Mouse (Mus musculus) embryonic facial prominence, embryonic 10.5 days (tissue): ENCODE measurements around the gene Plod1. TPM values are rescaled to one million over a fixed set of nuclear protein-coding genes. Genes with fewer than 3 reads are reported as not detected.
A peak's percentile ranks its signal among the peaks of the same experiment; 100 is the strongest.

ENCODE experiments used
- DNase-seq: peaks from one replicate; pipeline ENCODE4 v3.0.0-alpha.2; 2017; ENCODE audit warnings: low spot score
- H3K27ac ChIP-seq: fragments of 300-500 bp; sonication (generic); replicated peaks from 2 replicates; pipeline ENCODE4 v1.5.1; 2016; ENCODE audit warnings: mild to moderate bottlenecking
- H3K27me3 ChIP-seq: fragments of 300-500 bp; sonication (generic); replicated peaks from 2 replicates; pipeline ENCODE4 v1.6.1; 2016; ENCODE audit warnings: low read depth, mild to moderate bottlenecking; ENCODE audit not compliant: poor library complexity, severe bottlenecking
- H3K36me3 ChIP-seq: fragments of 300-500 bp; sonication (generic); replicated peaks from 2 replicates; pipeline ENCODE4 v1.6.1; 2016; ENCODE audit warnings: mild to moderate bottlenecking, moderate library complexity
- H3K4me1 ChIP-seq: fragments of 300-500 bp; sonication (generic); 2 replicates; pipeline ENCODE4 v1.6.1; 2016
- H3K4me3 ChIP-seq: fragments of 300-500 bp; sonication (generic); 2 replicates; pipeline ENCODE4 v1.5.1; 2016; ENCODE audit warnings: mild to moderate bottlenecking, moderate library complexity
- H3K9me3 ChIP-seq: fragments of 300-500 bp; sonication (generic); 2 replicates; pipeline ENCODE4 v1.6.1; 2016; ENCODE audit warnings: mild to moderate bottlenecking
- WGBS: fragments of 180-500 bp; shearing (Covaris S2); methylation state at CpG from one replicate; pipeline ENCODE4 v1.1.7; 2016; 5-methylcytosine and 5-hydroxymethylcytosine counted together
- polyA plus RNA-seq: library from polyadenylated mRNA; unstranded; fragments of >200 nt; fragmentation: Nextera tagmentation; extraction: Ambion mirVana; gene quantifications from 2 replicates; pipeline ENCODE4 v1.2.1, GENCODE M21; 2016

The Plod1 gene
- polyA plus RNA-seq, 1 experiment from 2014 or later: 30.9 TPM

DNA sequence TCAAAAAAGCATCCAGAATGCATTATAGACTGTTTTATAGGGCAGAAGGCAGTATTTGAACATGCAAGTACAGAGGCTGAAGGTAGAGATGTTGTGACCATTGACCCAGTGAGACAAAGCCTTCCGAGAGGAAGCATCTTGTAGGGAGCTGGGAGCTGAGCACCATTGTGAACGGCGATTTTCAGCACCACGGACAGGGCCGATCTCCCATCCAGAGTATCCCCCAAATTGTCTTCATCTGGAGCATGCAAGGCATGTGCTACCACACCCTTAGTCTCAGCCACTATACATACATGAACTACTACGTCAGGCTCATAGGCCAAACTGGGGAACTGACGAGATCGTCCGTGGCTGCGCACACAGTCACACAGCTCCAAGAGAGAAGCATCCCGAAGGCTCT is 20.6 kb upstream of the Plod1 start:
- Histone ChIP-seq H3K27ac (no peak overlapping the region), H3K4me1 (no peaks in the 10 kb centered on the region), H3K27me3 (no peaks in the 10 kb centered on the region), H3K4me3 (no peak overlapping the region), H3K9me3 (no peaks in the 10 kb centered on the region), H3K36me3 (no peaks in the 10 kb centered on the region)
- 43% methylated on average over 11 of the region's 11 CpGs for WGBS
- DNase-seq: peak; percentile 75

DNA sequence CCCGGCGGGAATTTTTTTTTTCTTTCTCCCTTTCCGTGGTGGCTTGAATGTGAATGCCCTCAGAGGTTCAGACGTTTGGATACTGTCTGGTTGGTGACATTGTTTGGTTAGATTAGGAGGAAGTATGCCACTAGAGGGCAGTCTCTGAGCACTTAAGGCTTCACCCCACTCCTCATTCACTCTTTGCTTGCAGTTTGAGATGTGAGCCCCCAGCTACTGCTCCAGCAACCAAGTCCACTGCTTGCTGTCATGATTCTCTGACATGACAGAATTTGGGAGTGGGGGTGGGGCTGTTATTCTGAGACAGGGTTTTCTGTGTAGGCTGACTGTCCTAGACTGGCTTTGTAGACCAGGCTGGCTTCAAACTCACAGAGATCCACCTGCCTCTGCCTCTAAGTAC is 17.0 kb upstream of the Plod1 start:
- Histone ChIP-seq H3K36me3 (peaks cover 3% of the 10 kb centered on the region), H3K9me3 (no peaks in the 10 kb centered on the region), H3K27ac (no peak overlapping the region), H3K27me3 (no peaks in the 10 kb centered on the region), H3K4me3 (no peak overlapping the region), H3K4me1 (no peaks in the 10 kb centered on the region)
- WGBS: 11% methylated on average over 4 of the region's 4 CpGs
- no peak for DNase-seq

DNA sequence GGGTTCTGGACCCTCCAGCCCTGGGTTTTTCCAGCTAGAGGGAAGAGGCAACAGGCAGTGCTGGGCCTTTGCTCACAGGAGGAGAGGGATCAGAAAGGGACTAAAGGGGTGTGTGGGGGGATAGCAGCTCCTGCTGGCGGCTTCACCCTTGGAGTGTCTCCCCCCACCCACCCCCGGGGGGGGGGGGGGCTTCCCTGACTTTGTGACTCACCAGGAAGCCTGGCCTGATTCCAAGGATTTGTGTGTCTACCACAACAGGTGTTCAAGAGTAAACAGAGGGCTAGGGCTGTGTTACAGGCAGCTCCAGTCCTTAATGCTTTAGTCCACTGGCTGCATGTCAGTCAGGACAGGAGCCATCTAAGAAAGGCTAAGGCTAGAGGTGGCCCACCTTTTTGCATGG is 10.9 kb upstream of the Plod1 start:
- no peak overlapping the region for H3K4me3 ChIP-seq
- DNase-seq: no peak
- no peaks in the 10 kb centered on the region for H3K27me3 ChIP-seq
- H3K4me1 ChIP-seq: peaks cover 9% of the 10 kb centered on the region
- H3K36me3 ChIP-seq: peaks cover 60% of the 10 kb centered on the region
- H3K27ac ChIP-seq: no peak overlapping the region
- WGBS: 76% methylated on average over 2 of the region's 2 CpGs
- H3K9me3 ChIP-seq: no peaks in the 10 kb centered on the region

DNA sequence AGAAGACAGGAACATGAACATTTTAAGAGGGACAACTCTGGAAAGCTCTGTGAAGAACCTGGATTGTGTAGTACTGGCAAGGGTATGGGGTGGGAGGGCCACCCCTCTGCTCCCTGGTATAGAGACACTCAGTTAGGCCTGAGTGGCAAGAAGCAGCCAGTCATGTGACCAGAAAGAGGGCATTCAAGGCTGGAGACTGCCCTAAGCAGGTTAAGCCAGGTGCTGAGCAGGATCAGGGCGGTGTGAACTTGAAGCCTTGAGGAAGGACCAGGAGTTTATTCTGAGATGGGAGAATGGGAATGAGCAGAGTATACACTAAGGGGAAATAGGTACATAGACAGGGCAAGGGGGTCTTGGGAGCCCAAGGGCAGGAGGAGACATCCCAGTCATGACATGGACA is 6.4 kb upstream of the Plod1 start:
- Histone ChIP-seq H3K4me1 (peaks cover 45% of the 10 kb centered on the region), H3K4me3 (no peak overlapping the region; the same call in 1 of the 2 replicates), H3K27ac (no peak overlapping the region), H3K27me3 (no peaks in the 10 kb centered on the region; the same call in 1 of the 2 replicates), H3K36me3 (peaks cover 53% of the 10 kb centered on the region), H3K9me3 (no peaks in the 10 kb centered on the region)
- DNase-seq: no peak
- WGBS: 93% methylated on average over 1 of the region's 1 CpGs

DNA sequence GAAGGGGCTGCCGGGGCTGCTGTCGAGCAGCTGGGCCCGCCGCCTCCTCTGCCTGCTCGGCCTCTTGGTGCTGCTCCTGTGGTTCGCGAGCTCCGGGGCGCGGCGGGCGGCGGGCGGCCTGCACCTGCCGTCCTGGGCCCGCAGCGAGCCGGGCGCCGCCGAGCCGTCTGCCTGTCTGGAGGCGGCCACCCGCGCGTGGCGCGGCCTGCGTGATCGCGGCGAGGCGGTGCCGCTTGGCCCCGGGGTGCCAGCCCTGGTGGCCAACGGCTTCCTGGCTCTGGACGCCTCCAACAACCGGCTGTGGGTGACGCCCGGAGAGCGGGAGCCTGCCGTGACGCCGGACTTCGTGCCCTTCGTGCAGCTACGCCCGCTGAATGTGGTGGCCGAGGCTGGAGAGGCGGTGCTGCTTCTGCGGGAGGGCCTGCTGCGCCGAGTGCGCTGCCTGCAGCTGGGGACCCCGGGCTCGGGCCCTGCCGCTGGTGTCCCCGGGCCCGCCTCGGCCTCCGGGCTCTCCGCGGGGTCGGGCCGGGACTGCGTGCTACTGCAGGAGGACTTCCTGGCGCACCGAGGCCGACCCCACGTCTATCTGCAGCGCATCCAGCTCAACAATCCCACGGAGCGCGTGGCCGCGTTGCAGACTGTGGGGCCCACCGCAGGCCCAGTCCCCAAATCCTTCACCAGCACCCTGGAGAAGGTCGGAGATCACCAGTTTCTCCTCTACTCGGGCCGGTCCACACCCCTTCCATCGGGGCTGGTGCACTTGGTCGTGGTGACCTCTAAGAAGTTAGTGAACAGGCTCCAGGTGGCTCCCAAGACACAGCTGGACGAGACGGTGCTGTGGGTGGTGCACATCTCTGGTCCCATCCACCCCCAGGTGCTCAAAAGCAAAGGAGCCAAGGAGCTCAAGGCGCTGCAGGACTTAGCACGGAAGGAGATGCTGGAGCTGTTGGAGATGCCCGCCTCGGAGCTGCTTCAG is 4.8 kb upstream of the Plod1 start:
- H3K27ac ChIP-seq: peak overlapping the region; percentile 81
- 8% methylated on average over 88 of the region's 88 CpGs for WGBS
- peaks cover 36% of the 10 kb centered on the region for H3K36me3 ChIP-seq
- peaks cover 56% of the 10 kb centered on the region for H3K4me1 ChIP-seq
- H3K27me3 ChIP-seq: no peaks in the 10 kb centered on the region; the same call in 1 of the 2 replicates
- no peaks in the 10 kb centered on the region for H3K9me3 ChIP-seq
- H3K4me3 ChIP-seq: peak overlapping the region; percentile 98
- DNase-seq: peak; percentile 38

DNA sequence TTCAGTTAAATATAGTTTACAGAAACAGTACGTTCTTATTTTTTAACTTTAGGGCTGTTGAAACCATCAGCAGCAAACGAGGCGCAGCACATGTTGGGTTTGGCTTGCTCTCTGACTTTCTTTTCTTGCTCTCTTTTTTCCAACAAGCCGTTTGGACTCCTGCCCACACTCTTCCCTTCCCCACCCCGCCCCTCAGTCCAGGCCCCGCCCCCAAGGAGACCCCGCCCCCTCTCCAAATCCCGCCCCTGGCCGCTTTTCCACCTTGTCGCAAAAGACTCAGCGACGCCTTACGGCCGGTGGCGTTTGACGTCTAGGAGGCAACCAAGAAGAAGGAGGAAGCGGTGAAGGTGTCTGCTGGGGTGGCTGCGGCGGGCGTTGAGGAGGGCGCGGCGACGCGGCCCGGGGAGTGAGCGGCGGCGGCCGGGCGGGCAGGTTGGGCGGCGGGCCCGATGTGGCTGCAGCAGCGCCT is 4.0 kb upstream of the Plod1 start, which contains the start of gene 2510039O18Rik:
TSS of gene 2510039O18Rik (plus strand) at position 320 of the 469 bp plus-strand sequence.
- H3K27me3 ChIP-seq: no peaks in the 10 kb centered on the region; the same call in 1 of the 2 replicates
- peak within 1 kb of the TSS; percentile 98 for H3K4me3 ChIP-seq
- 2% methylated on average over 35 of the region's 35 CpGs for WGBS
- H3K27ac ChIP-seq: peak within 1 kb of the TSS; percentile 81
- peaks cover 61% of the 10 kb centered on the region for H3K4me1 ChIP-seq
- peaks cover 29% of the 10 kb centered on the region for H3K36me3 ChIP-seq
- H3K9me3 ChIP-seq: no peaks in the 10 kb centered on the region
- DNase-seq: peak; percentile 94

DNA sequence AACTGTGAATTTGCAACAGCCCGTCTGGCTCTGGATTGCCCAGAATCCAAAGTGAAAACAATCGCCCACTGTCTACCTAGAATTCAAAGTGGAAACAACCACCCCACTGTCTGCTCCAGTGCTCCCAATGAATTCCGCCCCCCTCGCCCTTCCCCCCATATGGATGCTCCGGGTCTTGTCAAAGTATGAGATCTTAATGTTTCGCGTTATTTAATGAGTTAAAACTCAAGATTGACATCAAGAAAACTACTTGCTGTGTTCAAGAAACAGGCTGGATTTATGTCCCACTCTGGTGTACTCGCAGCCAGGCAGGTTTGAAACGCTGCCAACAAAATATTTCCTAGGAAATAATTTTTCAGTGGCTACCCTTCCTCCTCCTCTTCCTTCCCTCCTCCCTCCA is 3.5 kb upstream of the Plod1 start:
- 44% methylated on average over 9 of the region's 9 CpGs for WGBS
- peak overlapping the region; percentile 78 for H3K27ac ChIP-seq
- peaks cover 24% of the 10 kb centered on the region for H3K36me3 ChIP-seq
- no peaks in the 10 kb centered on the region; the same call in 1 of the 2 replicates for H3K27me3 ChIP-seq
- peaks cover 66% of the 10 kb centered on the region for H3K4me1 ChIP-seq
- H3K9me3 ChIP-seq: no peaks in the 10 kb centered on the region
- peak overlapping the region; percentile 98 for H3K4me3 ChIP-seq
- DNase-seq: peak; percentile 36

DNA sequence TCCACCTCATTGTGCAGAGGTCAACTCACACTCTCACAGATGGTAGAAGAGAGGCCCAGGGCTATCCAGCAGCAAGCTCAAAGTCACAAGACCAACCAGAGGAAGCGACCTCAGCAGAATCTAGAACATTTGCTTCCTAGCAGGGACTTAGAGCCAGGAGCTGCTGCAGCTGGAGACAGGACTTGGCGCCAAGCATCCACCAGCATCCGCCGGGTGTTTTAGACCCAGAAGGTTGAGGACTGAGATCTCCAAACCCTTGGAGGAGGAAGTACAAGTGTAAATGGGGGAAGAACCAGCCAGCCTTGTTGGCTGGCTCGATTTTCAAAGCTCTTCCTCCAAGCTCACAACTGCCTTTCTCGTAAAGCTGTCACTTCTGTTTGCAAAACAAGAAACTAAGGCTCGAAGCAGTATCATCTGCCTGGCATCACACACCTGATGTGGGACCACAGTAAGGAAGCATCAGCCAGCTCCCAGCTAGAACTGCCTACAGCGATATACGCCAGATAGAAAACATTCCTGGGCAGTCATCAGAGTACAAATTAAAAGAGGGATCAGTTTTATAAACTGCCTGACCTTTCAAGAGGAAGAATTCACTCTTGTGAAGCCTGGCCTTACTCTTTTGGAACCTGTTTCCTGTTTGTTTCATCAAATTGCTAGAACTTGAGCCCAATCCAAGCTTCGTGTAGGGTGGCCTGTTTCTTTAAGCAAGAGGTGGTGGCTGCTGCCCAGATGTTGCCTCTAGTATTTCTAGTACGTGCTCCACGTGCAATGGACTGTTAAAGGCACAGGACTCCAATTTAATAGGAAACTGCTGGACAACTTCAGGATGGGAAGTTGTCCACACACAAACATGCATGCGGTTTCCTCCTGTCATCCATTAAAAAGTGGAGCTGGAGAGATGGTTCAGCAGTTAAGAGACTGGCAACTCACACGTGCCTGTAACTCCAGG is 1.9 kb upstream of the Plod1 start:
- peaks cover 82% of the 10 kb centered on the region for H3K4me1 ChIP-seq
- DNase-seq: peak; percentile 34
- peak overlapping the region; percentile 30 for H3K27ac ChIP-seq
- peaks cover 7% of the 10 kb centered on the region for H3K36me3 ChIP-seq
- H3K9me3 ChIP-seq: no peaks in the 10 kb centered on the region
- H3K27me3 ChIP-seq: no peaks in the 10 kb centered on the region; the same call in 1 of the 2 replicates
- no peak overlapping the region for H3K4me3 ChIP-seq
- WGBS: 65% methylated on average over 14 of the region's 14 CpGs

DNA sequence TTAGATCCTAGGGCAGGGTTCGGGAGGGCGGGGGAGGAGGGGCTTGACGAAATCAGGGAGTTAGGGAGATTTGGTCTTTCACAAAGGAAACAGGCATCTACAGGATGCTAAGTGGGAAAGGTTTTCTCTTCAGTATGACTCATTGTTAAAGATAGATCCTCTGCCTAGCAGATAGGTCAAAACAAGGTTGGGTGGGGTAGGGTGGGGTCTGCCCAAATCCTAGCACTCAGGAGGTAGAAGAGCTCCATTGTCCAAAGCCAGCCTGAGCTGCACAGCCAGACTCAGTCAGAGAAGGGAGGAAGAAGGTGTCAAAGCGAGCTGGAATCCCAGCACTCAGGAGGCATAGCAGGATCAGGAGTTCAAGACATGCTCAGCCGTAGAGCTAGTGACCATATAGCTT is 919 bp upstream of the Plod1 start:
- Histone ChIP-seq H3K9me3 (no peaks in the 10 kb centered on the region), H3K27me3 (no peaks in the 10 kb centered on the region; the same call in 1 of the 2 replicates), H3K4me1 (peaks cover 82% of the 10 kb centered on the region), H3K36me3 (no peaks in the 10 kb centered on the region), H3K4me3 (peak overlapping the region; percentile 83; the same call in 1 of the 2 replicates), H3K27ac (no peak overlapping the region)
- 58% methylated on average over 5 of the region's 5 CpGs for WGBS
- no peak for DNase-seq

DNA sequence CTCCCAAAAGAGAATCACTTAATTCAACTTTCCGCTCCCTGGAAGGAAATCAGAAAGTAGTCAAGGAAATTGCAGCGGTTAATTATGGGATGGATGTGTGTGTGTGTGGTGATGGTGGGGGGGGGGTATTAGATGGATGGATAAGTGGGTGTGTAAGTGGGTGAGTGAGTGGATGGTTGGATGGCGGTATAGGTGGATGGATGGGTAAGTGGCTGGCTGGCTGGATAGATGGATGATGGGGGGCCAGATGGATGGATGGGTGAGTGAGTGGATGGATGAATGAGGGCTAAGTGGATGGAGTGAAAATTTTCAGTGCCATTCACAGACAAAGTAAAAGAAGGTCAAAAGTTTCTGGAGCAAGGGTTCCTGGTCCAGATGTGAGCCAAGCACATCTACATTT is 454 bp upstream of the Plod1 start:
- peak overlapping the region; percentile 89; the same call in 1 of the 2 replicates for H3K27ac ChIP-seq
- peak overlapping the region; percentile 83 for H3K4me3 ChIP-seq
- no peak for DNase-seq
- H3K36me3 ChIP-seq: 0 out of 2 replicates have a peak, but pooled peaks cover 4% of the 10 kb centered on the region
- H3K27me3 ChIP-seq: no peaks in the 10 kb centered on the region; the same call in 1 of the 2 replicates
- 46% methylated on average over 3 of the region's 3 CpGs for WGBS
- H3K4me1 ChIP-seq: peaks cover 78% of the 10 kb centered on the region
- H3K9me3 ChIP-seq: no peaks in the 10 kb centered on the region

DNA sequence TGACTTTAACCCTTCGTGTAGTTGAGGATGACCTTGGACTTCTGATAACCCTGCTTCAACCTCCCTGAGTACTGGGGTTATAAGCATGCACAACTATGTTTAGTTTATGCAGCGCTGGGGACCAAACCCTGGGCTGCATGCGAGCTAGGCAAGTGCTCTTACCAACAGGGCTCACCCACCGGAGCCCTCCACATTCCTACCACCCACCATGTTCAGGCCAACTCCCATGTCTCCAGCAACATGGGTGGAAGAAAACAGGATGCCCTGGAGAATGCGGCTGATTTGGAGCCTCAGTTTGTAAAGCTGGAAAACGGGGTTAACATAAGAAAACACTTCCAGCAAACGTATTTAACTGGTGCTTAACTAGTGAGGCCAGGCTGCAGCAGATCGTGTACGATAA is 663 bp downstream of the Plod1 start:
- H3K36me3 ChIP-seq: peaks cover 13% of the 10 kb centered on the region
- 22% methylated on average over 9 of the region's 9 CpGs for WGBS

DNA sequence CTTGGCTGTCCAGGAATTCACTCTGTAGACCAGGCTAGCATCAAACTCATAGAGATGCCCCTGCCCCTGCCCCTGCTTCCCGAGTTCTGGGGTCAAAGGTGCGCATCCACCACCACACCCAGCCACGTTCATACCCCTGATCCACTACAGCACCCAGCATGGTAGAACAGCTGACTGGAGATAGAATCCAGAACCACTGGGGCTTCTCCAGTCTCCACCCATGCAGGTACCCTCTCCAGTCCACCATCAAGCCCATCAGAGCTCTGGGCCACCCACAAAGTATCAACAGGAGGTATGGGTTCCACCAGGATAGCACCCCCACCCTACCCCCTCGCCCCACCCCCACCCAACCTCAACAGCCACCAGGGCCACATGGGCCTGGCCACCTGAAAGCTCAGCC is 2.0 kb downstream of the Plod1 start:
- peaks cover 25% of the 10 kb centered on the region for H3K36me3 ChIP-seq
- peaks cover 59% of the 10 kb centered on the region for H3K4me1 ChIP-seq
- H3K27ac ChIP-seq: no peak overlapping the region
- H3K4me3 ChIP-seq: 0 out of 2 replicates have a peak overlapping the region, but pooled peaks have one; percentile 3
- H3K9me3 ChIP-seq: no peaks in the 10 kb centered on the region
- WGBS: 80% methylated on average over 4 of the region's 4 CpGs
- DNase-seq: no peak
- H3K27me3 ChIP-seq: no peaks in the 10 kb centered on the region; the same call in 1 of the 2 replicates

More for the DNA sequence above, 663 bp downstream of the Plod1 start:
- H3K27me3 ChIP-seq: no peaks in the 10 kb centered on the region; the same call in 1 of the 2 replicates
- H3K27ac ChIP-seq: peak overlapping the region; percentile 89
- H3K9me3 ChIP-seq: no peaks in the 10 kb centered on the region
- H3K4me1 ChIP-seq: peaks cover 68% of the 10 kb centered on the region
- DNase-seq: no peak
- H3K4me3 ChIP-seq: peak overlapping the region; percentile 83
